Mouse (Mus musculus) brain, embryonic 14.5 days (tissue): ENCODE results near the gene Coro2b.

Experiments used
- CTCF ChIP-seq: fragments of 200-500 bp; IDR thresholded peaks from 2 replicates; pipeline ENCODE4 v1.5.1; 2012; ENCODE audit warnings: inconsistent platforms, mild to moderate bottlenecking, moderate library complexity, borderline replicate concordance; ENCODE audit not compliant: insufficient read depth, insufficient read length; ENCODE audit errors: extremely low read depth
- POLR2A ChIP-seq: fragments of 200-500 bp; IDR thresholded peaks from 2 replicates; pipeline ENCODE4 v1.6.1; 2012; ENCODE audit warnings: mild to moderate bottlenecking, inconsistent platforms, borderline replicate concordance; ENCODE audit not compliant: poor library complexity, insufficient read depth, insufficient read length, severe bottlenecking; ENCODE audit errors: extremely low read depth

DNA sequence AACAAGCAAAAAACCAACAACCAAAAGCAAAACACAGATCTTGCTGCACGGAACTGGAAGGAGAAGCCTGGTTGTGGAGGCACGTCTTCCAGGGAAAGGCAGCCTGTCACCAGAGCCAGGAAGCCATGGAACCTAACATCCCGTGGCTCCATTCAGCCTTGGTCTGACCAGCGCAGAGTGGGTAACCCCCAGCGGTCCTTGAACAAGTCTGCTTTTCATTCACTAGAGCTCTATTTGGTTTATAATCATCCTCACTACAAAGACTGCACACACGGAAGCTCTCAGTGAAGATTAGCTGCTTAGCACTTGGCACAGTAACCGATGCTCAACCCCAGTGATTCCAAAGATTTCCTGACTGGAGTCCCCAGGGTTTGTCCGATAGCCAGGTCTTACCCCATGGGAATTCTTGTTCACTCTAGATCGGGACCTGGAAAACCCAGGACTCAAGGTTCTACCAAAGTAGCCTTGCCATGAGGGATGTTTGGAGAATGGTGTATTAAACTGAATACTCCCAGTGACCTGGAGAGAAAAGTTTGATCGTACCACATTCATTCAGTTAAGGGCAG, 154.2 kb downstream of the Coro2b start:
- TF ChIP-seq CTCF (no peak), POLR2A (no peak)
